In genomic region chr11:77078273-77079134, GRCm38 (mm10) we compare ENCODE assay signal across 8 mouse cellular contexts. TPM values are rescaled to one million over a fixed set of nuclear protein-coding genes. Genes with fewer than 3 reads are reported as not detected.
DNase-seq lines count a peak whose midpoint lies in the region; ATAC-seq lines count a peak whose summit lies in the region.

TSS of gene Nsrp1 (minus strand) at chr11:77078435.

- DNase-seq in adipocyte (ENCODE audit: low spot score), result peak; percentile 92
- peak; percentile 100 for DNase-seq in embryo, embryonic 10 days (ENCODE audit: low spot score)
- peak; percentile 88 for DNase-seq in gastrocnemius, postnatal 10 days
- DNase-seq in left cerebral cortex, postnatal 10 days (ENCODE audit: extremely low spot score in 1 of 2, low spot score in 2 of 2), result peak; percentile 92 to 94
- DNase-seq in right cerebral cortex, postnatal 25 days, result peak; percentile 92
- peak; percentile 82 to 92 for DNase-seq in urinary bladder, postnatal 4 days (ENCODE audit: low spot score in 2 of 2)

- ATAC-seq in inflammation-experienced regulatory T-cells, adult 6 months, result peak; percentile 100
- ATAC-seq in megakaryocyte-erythroid progenitor cell, adult 5-6 weeks (replicated peaks; ENCODE audit: low FRiP score, low TSS enrichment, poor library complexity, severe bottlenecking), result peak; percentile 100

- intact Hi-C loops in left cerebral cortex, postnatal 10 days (cut with DNase I), result loop anchor here (5.0 kb wide), 1 partner anchor 81 kb away; the partner anchor contains the start of gene Slc6a4

RNA-seq across cellular contexts. Expression of gene Nsrp1, which starts in this region (rescaled TPM):
- 10 to 100 TPM; 12.4 to 18.0 TPM for total RNA-seq in gastrocnemius, postnatal 10 days (2021)
- 10 to 100 TPM; 59.6 to 90.3 (median 71.1) TPM for polyA plus RNA-seq in inflammation-experienced regulatory T-cells, adult 6 months (2017; shearing (Covaris generic))
- 10 to 100 TPM; 15.2 to 15.8 TPM for total RNA-seq in left cerebral cortex, postnatal 10 days (2021)
- 47.9 and 49.9 TPM in 2 replicates for total RNA-seq in megakaryocyte-erythroid progenitor cell, adult 5-6 weeks (2014; fragmentation: Nextera tagmentation)
- 18.0 and 24.0 TPM in 2 replicates for total RNA-seq in megakaryocyte-erythroid progenitor cell, adult 5-6 weeks (2017)

Comparison
In these comparisons a context has a peak if more than half of its experiments do, and no peak if none do; other contexts are left out.
1. Peak in every context shown above with its lines: DNase-seq and ATAC-seq.